Mouse (Mus musculus) ovary, postnatal 14 days (tissue): ENCODE results near the gene Dact3.

Source experiments
- DNase-seq: peaks from one replicate; pipeline ENCODE4 v3.0.0; 2022; ENCODE audit warnings: low spot score

The Dact3 gene

DNA sequence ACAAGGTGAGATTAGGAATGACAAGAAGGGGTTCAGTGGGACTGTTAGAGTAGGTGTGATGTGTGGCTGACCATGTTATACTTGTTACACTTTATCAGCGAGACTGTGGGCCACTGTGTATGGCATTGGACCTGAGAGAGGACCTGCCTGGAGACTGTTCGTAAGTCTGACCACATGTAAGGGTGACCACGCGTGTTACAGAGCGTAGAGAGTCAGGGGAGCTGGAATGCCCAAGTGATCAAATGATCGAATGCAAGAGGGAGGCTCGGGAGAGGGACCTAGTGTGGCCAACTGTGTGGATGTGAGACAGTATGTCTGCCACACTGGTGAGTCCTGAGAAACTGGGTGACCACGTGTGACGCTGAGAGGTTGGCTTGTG, 17.2 kb downstream of the Dact3 start:
- DNase-seq, result no peak

DNA sequence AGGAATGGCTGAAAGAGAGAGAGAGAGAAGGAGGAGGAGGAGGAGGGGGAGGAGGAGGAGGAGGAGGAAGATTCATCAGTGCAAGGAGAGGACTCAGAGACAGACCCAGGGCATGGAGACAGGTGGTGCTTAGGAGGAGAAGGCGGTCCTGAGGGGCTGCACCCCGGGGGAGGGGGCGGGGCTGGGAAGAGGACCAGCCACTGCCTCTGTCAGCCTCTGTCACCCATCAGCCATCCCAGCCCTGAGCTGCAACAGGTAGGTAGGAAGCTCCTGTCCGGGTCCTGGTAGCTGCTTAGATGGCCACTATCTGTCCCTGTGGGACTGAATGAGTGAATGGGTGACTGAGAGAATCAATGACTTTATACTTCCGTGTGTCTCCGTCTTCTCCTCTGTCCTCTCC, 18.5 kb downstream of the Dact3 start:
- no peak for DNase-seq

DNA sequence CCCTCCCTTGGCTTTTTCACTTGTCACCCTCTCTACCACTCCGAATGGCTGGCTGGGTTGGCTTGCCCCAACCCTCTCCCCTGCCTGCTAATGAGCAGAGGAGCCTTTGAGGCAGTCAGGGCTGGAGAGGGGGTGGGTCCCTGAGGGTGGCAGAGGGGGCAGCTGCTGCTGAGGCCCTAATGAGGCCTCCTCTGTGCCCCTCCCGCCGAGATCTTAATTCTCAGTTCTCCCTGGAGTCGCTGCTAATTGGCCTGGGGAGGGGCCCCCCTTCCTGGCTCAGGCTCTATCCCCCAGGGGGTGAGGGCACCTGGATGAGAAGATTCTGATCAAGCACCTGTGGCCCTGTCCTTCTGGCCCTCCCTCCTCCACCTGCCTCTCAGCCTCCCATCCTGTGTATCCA, 19.2 kb downstream of the Dact3 start:
- no peak for DNase-seq

DNA sequence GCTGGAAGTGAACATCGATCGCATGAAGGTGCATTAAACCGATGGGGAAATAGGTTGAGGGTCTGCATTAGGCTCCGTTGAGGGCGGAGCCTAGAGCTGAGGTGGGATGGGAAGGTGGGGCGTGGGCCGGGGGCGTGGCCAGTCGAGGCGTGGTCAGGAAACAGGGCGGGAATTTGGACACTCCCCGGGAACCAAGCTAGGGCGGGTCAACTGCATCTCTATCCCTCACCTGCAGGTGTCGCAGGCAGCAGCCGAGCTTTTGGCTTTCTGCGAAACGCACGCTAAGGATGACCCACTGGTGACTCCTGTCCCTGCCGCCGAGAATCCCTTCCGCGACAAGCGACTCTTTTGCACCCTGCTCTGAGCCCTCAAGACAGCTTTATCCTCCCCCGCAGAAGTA, 19.9 kb downstream of the Dact3 start:
- DNase-seq, result peak; percentile 70

DNA sequence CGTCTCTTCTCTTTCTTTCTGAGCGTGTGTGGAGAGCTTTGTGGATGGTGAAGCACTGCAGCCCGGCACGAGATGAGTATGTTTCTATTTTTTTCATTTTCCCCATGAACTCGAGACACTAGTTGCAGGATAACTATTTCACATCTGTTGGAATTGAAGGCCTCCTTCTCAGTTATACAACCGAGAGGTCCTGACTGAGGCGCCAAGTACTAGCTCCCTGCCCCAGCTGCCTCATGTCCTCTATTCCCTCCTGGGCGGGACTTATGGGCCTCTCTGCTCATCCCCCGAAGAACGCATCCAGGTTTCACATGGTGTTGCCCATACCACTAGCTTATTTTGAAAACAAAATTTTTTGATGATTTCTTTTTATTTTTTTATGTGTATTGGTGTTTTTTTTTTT, 20.4 kb downstream of the Dact3 start:
- no peak for DNase-seq

DNA sequence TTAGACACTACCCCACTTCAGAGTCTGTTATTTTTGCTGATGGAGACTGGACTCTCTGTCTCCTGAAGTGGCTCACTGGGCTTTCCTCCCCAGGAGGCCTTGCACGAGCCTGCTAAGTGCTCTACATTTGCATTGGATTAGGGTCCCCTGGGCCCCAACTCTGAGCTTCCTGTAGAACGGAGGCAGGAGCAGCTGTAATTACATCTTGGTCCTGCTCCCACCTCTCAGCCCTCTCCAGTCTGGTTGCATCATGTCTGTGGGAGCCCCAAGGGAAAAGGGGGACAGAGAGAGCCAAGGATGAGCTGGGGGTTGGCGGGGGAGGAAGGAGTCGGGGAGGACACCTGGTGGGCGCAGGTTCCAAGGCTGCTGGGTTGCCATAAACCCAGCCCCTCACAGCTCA, 25.4 kb downstream of the Dact3 start:
- DNase-seq, result no peak

DNA sequence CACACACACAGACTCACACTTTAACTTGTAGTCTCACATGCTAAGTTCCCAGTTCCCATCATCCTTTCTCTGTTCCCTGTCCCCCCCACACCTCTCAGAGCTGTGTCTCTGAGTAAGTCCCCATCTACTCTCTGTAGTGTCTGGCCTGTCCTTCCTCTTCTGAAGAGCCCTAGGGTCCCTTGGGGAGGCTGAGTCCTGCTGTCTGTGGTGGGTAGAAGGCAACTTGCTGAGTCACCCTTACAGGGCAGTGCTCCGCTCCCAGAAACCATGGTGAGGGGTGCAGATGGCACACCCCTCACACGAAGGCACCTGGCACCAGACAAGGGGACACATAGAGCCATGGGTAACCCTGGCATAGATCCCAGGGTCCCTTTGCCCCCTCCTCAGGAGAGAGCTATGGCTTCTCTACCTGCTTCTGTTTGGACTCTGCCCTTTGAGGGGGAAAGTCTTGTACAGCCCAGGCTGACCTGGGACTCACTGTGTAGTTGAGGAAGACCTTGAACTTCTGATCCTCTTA, 28.4 kb downstream of the Dact3 start:
- DNase-seq, result no peak

GRCm38 (mm10) chr7:16904120-16904675, 29.1 kb downstream of the Dact3 start:
- DNase-seq, result no peak

DNA sequence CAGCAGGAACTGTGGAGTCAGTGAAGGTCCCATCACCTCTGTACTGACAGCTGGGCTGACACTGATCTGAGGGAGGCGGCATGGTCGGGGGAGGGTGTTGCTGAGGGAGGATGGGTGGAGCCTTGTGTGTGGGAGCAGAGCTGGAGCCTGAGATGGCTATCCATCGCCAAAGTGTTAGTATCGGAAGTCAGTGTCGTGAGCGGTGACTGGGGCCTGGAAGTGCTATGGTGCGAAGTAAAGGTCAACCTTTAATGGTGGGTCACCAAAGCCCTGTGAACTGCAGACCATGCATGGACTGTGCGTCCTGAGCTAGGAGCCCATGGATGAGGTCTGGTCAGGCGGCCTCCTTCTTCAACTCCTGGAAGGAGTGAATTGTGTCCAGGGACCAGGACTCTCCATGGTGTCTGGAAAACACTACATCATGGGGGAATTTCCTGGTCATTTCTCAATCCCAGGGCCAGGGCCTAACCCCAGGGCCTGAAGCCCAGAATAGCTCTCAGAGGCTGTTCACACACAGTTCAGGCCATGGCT, 30.4 kb downstream of the Dact3 start:
- no peak for DNase-seq

GRCm38 (mm10) chr7:16906281-16906680, 31.2 kb downstream of the Dact3 start, which contains the start of gene Ptgir:
Ptgir (plus strand) TSS chr7:16906490.
- DNase-seq, result no peak

- no peak for DNase-seq
Measured at GRCm38 (mm10) chr7:16906889-16907559, 31.9 kb downstream of the Dact3 start.

DNA sequence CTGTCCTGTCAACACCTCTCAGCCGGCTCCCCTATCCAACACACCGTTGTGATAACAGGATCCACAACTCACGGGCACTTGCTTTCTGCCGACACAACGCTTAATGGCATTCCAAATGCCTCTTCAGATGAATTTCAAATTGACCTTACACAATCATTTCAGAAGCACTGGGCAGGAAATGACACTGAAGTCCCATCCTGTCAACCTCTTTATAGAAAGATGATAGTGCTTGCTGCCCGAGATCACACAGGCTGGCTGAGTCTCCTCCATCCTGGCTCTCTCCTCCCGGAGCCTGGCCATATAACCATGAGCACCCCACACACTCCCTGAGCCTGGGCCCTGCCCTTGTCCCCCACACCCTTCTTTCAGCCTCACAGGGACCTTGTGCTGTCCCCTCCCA, 32.7 kb downstream of the Dact3 start:
- no peak for DNase-seq

- DNase-seq, result no peak
Measured at GRCm38 (mm10) chr7:16908367-16908766, 33.2 kb downstream of the Dact3 start.

DNA sequence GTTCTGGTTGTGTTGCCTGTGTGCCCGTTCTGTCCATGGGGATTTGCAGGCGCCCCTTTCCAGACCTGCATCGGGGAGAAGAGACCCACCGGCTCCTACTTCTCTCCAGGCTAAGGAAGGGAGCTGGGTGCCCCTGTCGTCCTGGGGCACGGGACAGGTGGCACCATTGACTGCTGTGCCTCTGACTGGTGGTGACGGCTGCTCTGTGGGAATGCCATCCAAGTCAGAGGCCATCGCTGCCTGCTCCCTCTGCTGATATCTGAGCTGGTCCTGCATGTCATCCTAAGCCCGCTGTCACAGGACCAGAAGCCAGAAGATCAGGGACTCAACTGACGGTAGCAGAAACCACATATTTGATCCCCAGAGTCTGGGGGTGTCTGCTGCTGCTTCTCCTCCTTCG, 33.7 kb downstream of the Dact3 start:
- no peak for DNase-seq

DNA sequence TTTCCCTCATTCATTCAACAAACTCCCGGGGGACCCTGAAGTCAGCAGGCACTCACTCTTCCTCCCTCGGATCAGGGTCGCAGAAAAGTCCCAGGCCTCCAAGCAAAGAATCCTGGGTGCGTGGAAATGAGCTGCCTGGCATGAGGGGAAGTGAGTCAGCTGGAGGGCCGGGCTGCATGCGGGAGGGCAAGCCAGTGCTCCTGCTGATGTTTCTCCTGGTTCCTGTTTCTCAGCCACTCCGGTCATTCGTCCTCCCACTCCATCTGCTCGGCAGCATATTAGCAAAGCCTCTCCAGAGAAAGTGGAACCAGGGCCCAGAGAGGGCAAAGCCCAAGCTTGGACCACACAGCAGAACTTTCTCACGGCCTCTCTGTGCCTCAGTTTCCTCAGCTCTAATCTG, 34.8 kb downstream of the Dact3 start:
- DNase-seq, result no peak

GRCm38 (mm10) chr7:16911904-16912303, 36.8 kb downstream of the Dact3 start:
- no peak for DNase-seq

GRCm38 (mm10) chr7:16912360-16912759, 37.2 kb downstream of the Dact3 start:
- DNase-seq, result no peak

DNA sequence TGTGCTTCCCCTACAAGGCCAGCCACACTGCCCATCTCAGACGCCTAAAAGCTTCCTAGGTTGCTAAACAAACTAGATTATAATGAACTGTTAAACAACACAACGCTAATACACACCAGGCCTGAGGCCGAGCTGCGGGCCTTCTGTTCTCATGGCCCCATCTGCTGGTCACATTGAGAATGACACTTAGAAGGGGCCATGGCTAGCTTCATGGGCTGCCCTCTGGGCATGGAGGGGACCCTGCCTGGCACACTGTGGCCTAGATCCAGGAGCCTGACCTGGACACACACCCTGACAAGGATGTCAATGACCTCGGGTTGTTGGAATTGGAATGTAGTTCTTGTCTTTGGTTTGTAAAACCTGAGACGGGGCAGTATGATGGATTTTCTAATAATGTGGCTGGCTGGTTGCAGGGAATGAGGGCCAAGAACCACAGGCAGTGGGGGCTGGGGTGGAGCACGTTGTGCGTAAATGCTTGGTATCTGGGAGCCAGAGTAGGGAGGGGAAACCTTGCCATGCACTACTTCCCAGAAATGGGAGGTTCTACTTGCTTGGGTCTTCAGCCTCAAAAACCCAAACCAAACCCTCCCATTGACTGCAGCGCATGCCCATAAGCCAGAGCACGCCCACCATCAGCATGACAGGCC, 38.8 kb downstream of the Dact3 start:
- peak; percentile 77 for DNase-seq

- no peak for DNase-seq
Measured at GRCm38 (mm10) chr7:16914453-16915343, 39.6 kb downstream of the Dact3 start.

DNA sequence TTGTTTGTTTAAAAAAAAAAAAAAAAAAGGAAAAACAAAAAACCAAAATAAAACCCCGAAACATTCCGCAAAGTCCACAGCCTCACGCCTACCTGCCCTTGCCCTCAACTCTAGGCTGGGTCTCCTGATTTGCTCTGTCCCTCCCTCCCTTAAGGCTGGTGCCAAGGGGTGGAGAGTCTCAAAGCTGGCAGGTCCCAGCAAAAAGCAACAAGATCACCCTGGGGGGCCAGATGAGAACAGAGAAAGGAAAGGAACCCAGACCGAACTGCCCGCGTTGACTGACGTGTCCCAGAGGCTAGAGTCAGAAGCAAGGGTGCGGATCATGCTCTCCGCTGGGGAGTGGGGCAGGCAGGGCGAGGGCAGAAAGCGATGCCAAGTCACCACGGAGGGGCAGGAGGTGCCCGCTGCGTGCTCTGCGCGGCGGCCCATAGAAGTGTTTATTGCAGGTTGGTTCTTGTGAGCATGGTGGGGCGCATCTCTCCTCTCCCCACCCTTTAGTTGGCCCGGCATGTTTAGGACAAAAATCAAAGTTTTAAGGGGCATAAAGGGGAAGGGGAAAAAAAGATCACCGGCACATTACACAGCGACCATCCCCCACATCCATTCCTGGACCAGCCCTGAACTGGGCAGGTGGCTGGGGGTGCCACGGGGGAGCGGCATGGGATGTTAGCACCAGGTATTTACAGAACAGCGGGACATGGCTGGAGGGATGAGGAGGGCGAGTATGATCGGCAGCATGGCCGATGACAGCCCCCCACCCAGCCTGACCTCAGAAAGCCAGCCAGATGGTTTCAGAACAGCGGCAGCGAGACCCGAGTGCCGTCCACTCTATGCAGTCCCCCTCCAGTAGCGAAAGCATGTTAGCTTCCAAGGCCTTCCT, 40.6 kb downstream of the Dact3 start:
- no peak for DNase-seq
